Mouse (Mus musculus) C2C12 (cell line): ENCODE data around the gene Kynu. TPM values are rescaled to one million over a fixed set of nuclear protein-coding genes. Genes with fewer than 3 reads are reported as not detected.

Experiments used
- H3K27me3 ChIP-seq: one replicate; pipeline ENCODE4 v1.6.1; 2011; ENCODE audit not compliant: control insufficient read depth, insufficient read depth, insufficient read length
- H3K36me3 ChIP-seq: one replicate; pipeline ENCODE4 v1.6.1; 2011; ENCODE audit not compliant: control insufficient read depth, insufficient read depth
- H3K4me3 ChIP-seq: one replicate; pipeline ENCODE4 v1.5.1; 2011; ENCODE audit warnings: mild to moderate bottlenecking, control low read depth; ENCODE audit not compliant: poor library complexity, insufficient read depth, severe bottlenecking
- H3K79me2 ChIP-seq: one replicate; pipeline ENCODE4 v1.6.1; 2011; ENCODE audit not compliant: control insufficient read depth, insufficient read depth
- H3K79me3 ChIP-seq: one replicate; pipeline ENCODE4 v1.6.1; 2011; ENCODE audit warnings: low read depth, control low read depth
- H3ac ChIP-seq: one replicate; pipeline ENCODE3; 2011; ENCODE audit warnings: low read depth; ENCODE audit not compliant: control insufficient read depth, insufficient read length
- CEBPB ChIP-seq: IDR thresholded peaks from one replicate; pipeline ENCODE4 v1.6.1; 2011; ENCODE audit warnings: low read depth, mild to moderate bottlenecking, control low read depth, moderate library complexity
- CTCF ChIP-seq: IDR thresholded peaks from one replicate; pipeline ENCODE4 v1.5.1; 2011; ENCODE audit not compliant: control insufficient read depth, insufficient read depth, insufficient read length
- FOSL1 ChIP-seq: IDR thresholded peaks from one replicate; pipeline ENCODE4 v1.8.0; 2011; ENCODE audit warnings: mild to moderate bottlenecking, low read length; ENCODE audit not compliant: poor library complexity, insufficient read depth, severe bottlenecking
- MAX ChIP-seq: IDR thresholded peaks from one replicate; pipeline ENCODE4 v1.6.1; 2011; ENCODE audit warnings: mild to moderate bottlenecking, control low read depth
- MYOD1 ChIP-seq: IDR thresholded peaks from one replicate; pipeline ENCODE4 v1.6.1; 2011; ENCODE audit warnings: low read depth; ENCODE audit not compliant: control insufficient read depth, insufficient read length
- MYOG ChIP-seq: IDR thresholded peaks from one replicate; pipeline ENCODE4 v1.6.1; 2011; ENCODE audit not compliant: control insufficient read depth, insufficient read length; ENCODE audit errors: extremely low read depth
- USF1 ChIP-seq: IDR thresholded peaks from one replicate; pipeline ENCODE4 v1.6.1; 2011; ENCODE audit warnings: low read depth, mild to moderate bottlenecking, control low read depth, moderate library complexity
- long read RNA-seq, 2 experiments: library from polyadenylated mRNA; unstranded; transcript quantifications; one replicate each; pipeline ENCODE4 v2.0.0; 2019 to 2020
- polyA plus RNA-seq: library from polyadenylated mRNA; unstranded; fragments of >200 nt; fragmentation: generic; extraction: Trizol; gene quantifications from one replicate; pipeline ENCODE4 v1.2.1, GENCODE M21; 2012; ENCODE audit warnings: missing spikeins

The Kynu gene
- polyA plus RNA-seq = not detected
- long read RNA-seq, experiment 1 = 0 reads
- long read RNA-seq, experiment 2 = 0 reads

DNA sequence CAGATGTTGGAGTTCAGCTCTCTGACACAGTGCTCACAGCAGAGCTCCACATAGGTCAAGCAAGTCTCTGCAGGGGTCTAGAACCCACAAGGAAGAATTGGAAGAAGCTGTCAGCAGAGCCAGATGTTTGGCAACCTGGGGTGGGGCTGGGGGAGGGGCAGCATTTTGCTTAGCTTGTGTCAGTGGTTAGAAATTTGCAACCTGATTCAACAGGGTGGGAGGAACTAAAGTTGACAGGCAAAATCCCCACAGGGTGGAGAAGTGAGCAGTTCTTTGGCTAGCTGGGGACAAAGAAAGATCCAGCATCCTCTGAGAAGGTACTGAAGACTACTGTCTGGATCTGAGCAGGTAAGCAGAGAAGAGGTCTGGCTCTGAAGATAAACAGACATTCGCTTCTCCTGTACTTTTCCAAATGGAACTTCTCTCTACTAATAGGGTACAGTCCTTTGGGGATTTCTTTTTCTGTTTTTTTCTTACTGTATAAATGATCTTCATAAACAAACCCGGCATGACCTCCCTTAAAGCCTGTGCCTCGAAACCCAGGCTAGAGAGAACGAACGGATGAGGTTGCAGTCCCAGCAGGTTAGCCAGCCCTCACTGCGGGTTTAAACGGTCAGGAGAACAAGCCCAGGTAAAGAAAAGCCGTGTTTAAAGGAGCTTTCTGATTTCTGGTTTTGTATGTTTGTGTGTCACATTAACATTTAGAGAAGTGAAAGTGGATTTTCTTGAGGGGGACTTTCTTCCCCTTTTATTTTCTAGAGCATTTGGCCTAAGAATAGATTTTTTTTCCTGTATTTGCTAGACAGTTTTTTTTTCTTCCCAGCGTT is at the start of gene Kynu:
Gene Kynu, plus strand, starts transcription at position 268 of the 827 bp plus-strand sequence.
- H3K27me3 ChIP-seq = no peaks in the 10 kb centered on the region
- H3K79me2 ChIP-seq = no peaks in the 10 kb centered on the region
- H3K36me3 ChIP-seq = no peaks in the 10 kb centered on the region
- H3K4me3 ChIP-seq = no peak within 1 kb of the TSS
- TF ChIP-seq USF1 (no peak), FOSL1 (no peak)
- H3K79me3 ChIP-seq = no peaks in the 10 kb centered on the region
- no peak within 1 kb of the TSS for H3ac ChIP-seq

GRCm38 (mm10) chr2:43506182-43506581 is 48.9 kb upstream of the Kynu start:
- no peak for TF ChIP-seq CEBPB
- no peak for TF ChIP-seq MYOD1
- no peak for TF ChIP-seq MAX
- TF ChIP-seq CTCF = no peak
- no peak for TF ChIP-seq USF1
- TF ChIP-seq FOSL1 = no peak
- TF ChIP-seq MYOG = no peak
- Histone ChIP-seq H3K36me3 (no peaks in the 10 kb centered on the region), H3ac (no peak overlapping the region), H3K79me3 (no peaks in the 10 kb centered on the region), H3K79me2 (no peaks in the 10 kb centered on the region), H3K4me3 (no peak overlapping the region), H3K27me3 (no peaks in the 10 kb centered on the region)

DNA sequence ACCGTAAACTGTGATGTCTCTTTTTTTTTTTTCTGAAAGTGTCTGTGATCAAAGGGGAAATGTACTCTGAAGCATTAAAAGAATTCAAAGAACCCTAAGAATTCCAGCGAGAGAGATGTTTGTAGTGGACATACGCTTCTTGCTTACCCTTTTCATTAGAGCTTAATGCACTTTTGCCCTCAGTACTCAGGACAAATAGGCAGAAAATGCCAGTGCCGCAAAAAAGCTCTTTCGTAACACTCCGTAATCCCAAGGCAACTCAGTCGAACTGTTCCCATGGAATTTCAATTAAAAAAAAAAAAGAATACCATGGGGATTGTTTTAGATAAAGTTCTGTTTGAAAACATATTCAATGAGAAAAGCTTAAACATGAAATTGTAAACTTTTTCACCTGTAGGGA is 41.3 kb upstream of the Kynu start:
- Histone ChIP-seq H3K79me3 (no peaks in the 10 kb centered on the region), H3K36me3 (no peaks in the 10 kb centered on the region), H3ac (no peak overlapping the region), H3K27me3 (no peaks in the 10 kb centered on the region), H3K4me3 (no peak overlapping the region), H3K79me2 (no peaks in the 10 kb centered on the region)
- no peak for TF ChIP-seq MAX
- TF ChIP-seq CTCF = no peak
- no peak for TF ChIP-seq CEBPB
- no peak for TF ChIP-seq FOSL1
- TF ChIP-seq MYOD1 = no peak
- no peak for TF ChIP-seq USF1
- TF ChIP-seq MYOG = no peak

DNA sequence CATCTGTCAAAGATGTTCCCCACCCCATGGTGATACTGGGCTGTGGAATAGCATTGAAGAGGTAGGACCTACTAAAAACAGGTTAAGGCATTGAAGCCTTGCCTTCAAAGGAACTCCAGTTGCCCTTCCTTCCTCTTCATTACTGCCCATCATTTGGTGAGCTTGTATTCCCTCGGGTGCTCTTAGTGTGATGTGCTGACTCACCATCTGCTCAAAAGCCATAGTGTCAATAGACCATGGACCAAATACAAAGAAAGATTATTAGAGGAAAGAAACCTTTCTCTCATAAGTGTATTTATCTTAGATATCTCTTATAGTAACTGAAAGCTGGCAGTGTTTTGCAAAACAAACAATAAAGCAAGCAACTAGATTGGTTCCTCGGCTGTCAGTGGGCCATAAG is 20.7 kb upstream of the Kynu start:
- TF ChIP-seq MYOG = no peak
- TF ChIP-seq CTCF = no peak
- TF ChIP-seq CEBPB = no peak
- TF ChIP-seq MAX = no peak
- no peak for TF ChIP-seq FOSL1
- no peak for TF ChIP-seq USF1
- TF ChIP-seq MYOD1 = no peak
- H3K4me3 ChIP-seq = no peak overlapping the region
- no peaks in the 10 kb centered on the region for H3K36me3 ChIP-seq
- no peaks in the 10 kb centered on the region for H3K79me2 ChIP-seq
- no peak overlapping the region for H3ac ChIP-seq
- no peaks in the 10 kb centered on the region for H3K27me3 ChIP-seq
- H3K79me3 ChIP-seq = no peaks in the 10 kb centered on the region

DNA sequence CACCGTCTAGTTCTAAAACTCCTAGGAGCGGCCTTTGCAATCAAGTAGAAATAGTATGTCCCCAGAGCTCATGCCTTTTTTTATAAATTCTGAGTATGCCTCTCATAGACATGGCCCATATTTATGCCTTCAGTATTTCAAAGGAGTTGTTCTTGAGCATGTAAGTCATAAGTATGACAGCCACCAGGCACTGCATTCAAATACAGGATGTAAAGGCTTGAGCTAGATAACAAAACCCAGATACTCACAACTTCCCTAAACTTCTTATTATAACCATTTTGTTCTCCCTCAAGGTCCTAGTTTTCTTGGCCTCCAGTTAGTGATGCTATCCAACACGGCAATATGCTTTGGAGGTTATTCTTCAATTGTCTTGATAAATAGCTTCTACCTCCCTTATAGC is 12.5 kb upstream of the Kynu start:
- Histone ChIP-seq H3K27me3 (no peaks in the 10 kb centered on the region), H3K4me3 (no peak overlapping the region), H3K79me3 (no peaks in the 10 kb centered on the region), H3K36me3 (no peaks in the 10 kb centered on the region), H3K79me2 (no peaks in the 10 kb centered on the region), H3ac (no peak overlapping the region)
- TF ChIP-seq CEBPB = no peak
- TF ChIP-seq FOSL1 = no peak
- no peak for TF ChIP-seq MYOD1
- no peak for TF ChIP-seq MYOG
- TF ChIP-seq MAX = no peak
- no peak for TF ChIP-seq USF1

- no peak overlapping the region for H3K4me3 ChIP-seq
- TF ChIP-seq USF1 (no peak), MYOD1 (no peak), MYOG (no peak)
Measured at GRCm38 (mm10) chr2:43545665-43546064, 9.5 kb upstream of the Kynu start.

More at GRCm38 (mm10) chr2:43545665-43546064, 9.5 kb upstream of the Kynu start:
- Histone ChIP-seq H3K79me2 (no peaks in the 10 kb centered on the region), H3K79me3 (no peaks in the 10 kb centered on the region), H3ac (no peak overlapping the region), H3K27me3 (no peaks in the 10 kb centered on the region), H3K36me3 (no peaks in the 10 kb centered on the region)
